Mouse (Mus musculus) kidney, embryonic 15.5 days (tissue): ENCODE results near the gene Kctd20. TPM values are rescaled to one million over a fixed set of nuclear protein-coding genes. Genes with fewer than 3 reads are reported as not detected.
A peak's percentile ranks its signal among the peaks of the same experiment; 100 is the strongest.

Experiments used
- ATAC-seq: fragments of 200-750 bp; cut with Nextera tagmentation; replicated peaks from 2 replicates; pipeline ENCODE4 v1.8.0; 2017; ENCODE audit warnings: moderate TSS enrichment; ENCODE audit not compliant: low FRiP score
- H3K27ac ChIP-seq: fragments of 300-500 bp; sonication (generic); 2 replicates; pipeline ENCODE4 v1.5.1; 2015; ENCODE audit warnings: mild to moderate bottlenecking, inconsistent platforms
- H3K27me3 ChIP-seq: fragments of 300-500 bp; sonication (generic); 2 replicates; pipeline ENCODE4 v1.6.1; 2015; ENCODE audit warnings: inconsistent platforms
- H3K36me3 ChIP-seq: fragments of 300-500 bp; sonication (generic); 2 replicates; pipeline ENCODE4 v1.6.1; 2015; ENCODE audit warnings: inconsistent platforms
- H3K4me1 ChIP-seq: fragments of 300-500 bp; sonication (generic); 2 replicates; pipeline ENCODE4 v1.6.1; 2015; ENCODE audit warnings: inconsistent platforms
- H3K4me2 ChIP-seq: fragments of 300-500 bp; sonication (generic); 2 replicates; pipeline ENCODE4 v1.6.1; 2015; ENCODE audit warnings: moderate library complexity, mild to moderate bottlenecking, inconsistent platforms
- H3K4me3 ChIP-seq: fragments of 300-500 bp; sonication (generic); replicated peaks from 2 replicates; pipeline ENCODE4 v1.5.1; 2015; ENCODE audit warnings: mild to moderate bottlenecking, inconsistent platforms
- H3K9ac ChIP-seq: fragments of 300-500 bp; sonication (generic); 2 replicates; pipeline ENCODE4 v1.6.1; 2015; ENCODE audit warnings: mild to moderate bottlenecking, inconsistent platforms
- H3K9me3 ChIP-seq: fragments of 300-500 bp; sonication (generic); replicated peaks from 2 replicates; pipeline ENCODE4 v1.6.1; 2016; ENCODE audit warnings: inconsistent platforms
- WGBS: fragments of 180-500 bp; shearing (Covaris S2); methylation state at CpG from one replicate; pipeline ENCODE4 v1.1.7; 2015; ENCODE audit warnings: mixed read lengths; 5-methylcytosine and 5-hydroxymethylcytosine counted together
- polyA plus RNA-seq: library from polyadenylated mRNA; unstranded; fragments of >200 nt; fragmentation: Nextera tagmentation; extraction: Ambion mirVana; gene quantifications from 2 replicates; pipeline ENCODE4 v1.2.1, GENCODE M21; 2015

The Kctd20 gene
- polyA plus RNA-seq, 1 experiment from 2014 or later, result 91.5 TPM

- H3K36me3 ChIP-seq, result no peaks in the 10 kb centered on the region
- no peaks in the 10 kb centered on the region for H3K9me3 ChIP-seq
- H3K27ac ChIP-seq, result 0 out of 2 replicates have a peak overlapping the region, but pooled peaks have one; percentile 14
- ATAC-seq, result peak; percentile 66; the same call in 1 of the 2 replicates
- H3K27me3 ChIP-seq, result no peaks in the 10 kb centered on the region
- no peak overlapping the region for H3K4me3 ChIP-seq
- H3K4me1 ChIP-seq, result 0 out of 2 replicates have a peak, but pooled peaks cover 8% of the 10 kb centered on the region
- no peak overlapping the region for H3K4me2 ChIP-seq
- no peak overlapping the region for H3K9ac ChIP-seq
Measured at GRCm38 (mm10) chr17:29014235-29014634, 62.5 kb downstream of the Kctd20 start.

GRCm38 (mm10) chr17:29015638-29016037 is 63.9 kb downstream of the Kctd20 start:
- 17% methylated on average over 2 of the region's 2 CpGs for WGBS
- H3K4me3 ChIP-seq, result no peak overlapping the region
- H3K27me3 ChIP-seq, result no peaks in the 10 kb centered on the region
- no peak overlapping the region for H3K9ac ChIP-seq
- no peaks in the 10 kb centered on the region for H3K9me3 ChIP-seq
- 0 out of 2 replicates have a peak, but pooled peaks cover 11% of the 10 kb centered on the region for H3K4me1 ChIP-seq
- no peak overlapping the region for H3K4me2 ChIP-seq
- no peaks in the 10 kb centered on the region for H3K36me3 ChIP-seq
- ATAC-seq, result no peak
- H3K27ac ChIP-seq, result no peak overlapping the region

- no peaks in the 10 kb centered on the region for H3K36me3 ChIP-seq
- H3K4me2 ChIP-seq, result no peak overlapping the region
- 0 out of 2 replicates have a peak, but pooled peaks cover 11% of the 10 kb centered on the region for H3K4me1 ChIP-seq
- no peak overlapping the region for H3K9ac ChIP-seq
- H3K27ac ChIP-seq, result no peak overlapping the region
- no peak for ATAC-seq
- no peak overlapping the region for H3K4me3 ChIP-seq
- 86% methylated on average over 4 of the region's 4 CpGs for WGBS
- no peaks in the 10 kb centered on the region for H3K27me3 ChIP-seq
- H3K9me3 ChIP-seq, result no peaks in the 10 kb centered on the region
Measured at GRCm38 (mm10) chr17:29016705-29017104, 65.0 kb downstream of the Kctd20 start.

GRCm38 (mm10) chr17:29018292-29018984 is 66.7 kb downstream of the Kctd20 start:
- Histone ChIP-seq H3K9ac (no peak overlapping the region), H3K27ac (no peak overlapping the region), H3K4me1 (0 out of 2 replicates have a peak, but pooled peaks cover 14% of the 10 kb centered on the region), H3K4me2 (no peak overlapping the region), H3K27me3 (no peaks in the 10 kb centered on the region), H3K4me3 (no peak overlapping the region), H3K9me3 (no peaks in the 10 kb centered on the region), H3K36me3 (no peaks in the 10 kb centered on the region)
- ATAC-seq, result no peak
- 49% methylated on average over 11 of the region's 11 CpGs for WGBS

Other genes starting within 250 kb of the Kctd20 start
- gene AC170998.1, start 225.9 kb upstream of the Kctd20 start, polyA plus RNA-seq, result 3.1 and 4.0 TPM in 2 replicates
- 44.7 and 46.4 TPM in 2 replicates for gene Mapk13, start 182.7 kb upstream of the Kctd20 start, polyA plus RNA-seq
- gene Brpf3, start 150.9 kb upstream of the Kctd20 start, polyA plus RNA-seq, result 11.2 and 14.4 TPM in 2 replicates
- 0.08 and 0.10 TPM in 2 replicates for gene Pnpla1, start 93.5 kb upstream of the Kctd20 start, polyA plus RNA-seq
- 0.12 and 0.23 TPM in 2 replicates for gene 4930539E08Rik, start 36.6 kb upstream of the Kctd20 start, polyA plus RNA-seq
- 0.21 TPM in 1 of 2 replicates, not detected in the other for gene Pxt1, start 8.1 kb upstream of the Kctd20 start, polyA plus RNA-seq
- 98.5 and 105 TPM in 2 replicates for gene Stk38, start 56.0 kb downstream of the Kctd20 start, polyA plus RNA-seq
- gene Srsf3, start 80.7 kb downstream of the Kctd20 start, polyA plus RNA-seq, result 605 and 671 TPM in 2 replicates
- 62.2 and 79.3 TPM in 2 replicates for gene Cdkn1a, start 139.0 kb downstream of the Kctd20 start, polyA plus RNA-seq
- 0.34 and 0.35 TPM in 2 replicates for gene Rab44, start 162.2 kb downstream of the Kctd20 start, polyA plus RNA-seq